Mouse (Mus musculus) embryonic facial prominence, embryonic 12.5 days (tissue): ENCODE results near the gene Map2k4. TPM values are rescaled to one million over a fixed set of nuclear protein-coding genes. Genes with fewer than 3 reads are reported as not detected.

ENCODE experiments used
- ATAC-seq: fragments of 200-750 bp; cut with Nextera tagmentation; 2 replicates; pipeline ENCODE4 v1.8.0; 2017; ENCODE audit not compliant: insufficient number of reproducible peaks, insufficient read depth, low FRiP score, low TSS enrichment
- H3K27ac ChIP-seq: fragments of 300-500 bp; sonication (generic); 2 replicates; pipeline ENCODE4 v1.5.1; 2016; ENCODE audit warnings: mild to moderate bottlenecking
- H3K27me3 ChIP-seq: fragments of 300-500 bp; sonication (generic); 2 replicates; pipeline ENCODE4 v1.6.1; 2016; ENCODE audit warnings: mild to moderate bottlenecking, moderate library complexity
- H3K36me3 ChIP-seq: fragments of 300-500 bp; sonication (generic); 2 replicates; pipeline ENCODE4 v1.6.1; 2016; ENCODE audit warnings: mild to moderate bottlenecking
- H3K4me1 ChIP-seq: fragments of 300-500 bp; sonication (generic); 2 replicates; pipeline ENCODE4 v1.6.1; 2016
- H3K4me2 ChIP-seq: fragments of 300-500 bp; sonication (generic); replicated peaks from 2 replicates; pipeline ENCODE4 v1.6.1; 2016; ENCODE audit warnings: mild to moderate bottlenecking, moderate library complexity
- H3K4me3 ChIP-seq: fragments of 300-500 bp; sonication (generic); 2 replicates; pipeline ENCODE4 v1.5.1; 2016; ENCODE audit warnings: mild to moderate bottlenecking
- H3K9ac ChIP-seq: fragments of 300-500 bp; sonication (generic); 2 replicates; pipeline ENCODE4 v1.6.1; 2016; ENCODE audit warnings: mild to moderate bottlenecking, moderate library complexity
- H3K9me3 ChIP-seq: fragments of 300-500 bp; sonication (generic); 2 replicates; pipeline ENCODE4 v1.6.1; 2016; ENCODE audit warnings: mild to moderate bottlenecking, moderate library complexity
- WGBS: fragments of 180-500 bp; shearing (Covaris S2); methylation state at CpG from one replicate; pipeline ENCODE4 v1.1.7; 2016; 5-methylcytosine and 5-hydroxymethylcytosine counted together
- polyA plus RNA-seq: library from polyadenylated mRNA; unstranded; fragments of >200 nt; fragmentation: Nextera tagmentation; extraction: Ambion mirVana; gene quantifications from 2 replicates; pipeline ENCODE4 v1.2.1, GENCODE M21; 2016

Map2k4 gene
- polyA plus RNA-seq, 1 experiment from 2014 or later, result 71.6 TPM

GRCm38 (mm10) chr11:65740390-65740789 lies 47.7 kb downstream of the Map2k4 start:
- no peak for ATAC-seq
- H3K4me2 ChIP-seq, result no peak overlapping the region
- no peaks in the 10 kb centered on the region for H3K36me3 ChIP-seq
- WGBS, result 84% methylated on average over 2 of the region's 2 CpGs
- no peak overlapping the region for H3K4me3 ChIP-seq
- H3K9me3 ChIP-seq, result no peaks in the 10 kb centered on the region
- H3K9ac ChIP-seq, result no peak overlapping the region
- no peaks in the 10 kb centered on the region for H3K4me1 ChIP-seq
- no peak overlapping the region for H3K27ac ChIP-seq
- no peaks in the 10 kb centered on the region for H3K27me3 ChIP-seq

- ATAC-seq, result no peak
These were observed 48.2 kb downstream of the Map2k4 start for GRCm38 (mm10) chr11:65739880-65740279.

GRCm38 (mm10) chr11:65734656-65735055 lies 53.4 kb downstream of the Map2k4 start:
- 77% methylated on average over 7 of the region's 7 CpGs for WGBS

More at GRCm38 (mm10) chr11:65739880-65740279, 48.2 kb downstream of the Map2k4 start:
- Histone ChIP-seq H3K4me1 (no peaks in the 10 kb centered on the region), H3K36me3 (no peaks in the 10 kb centered on the region), H3K27me3 (no peaks in the 10 kb centered on the region), H3K4me3 (no peak overlapping the region), H3K4me2 (no peak overlapping the region), H3K9me3 (no peaks in the 10 kb centered on the region), H3K9ac (no peak overlapping the region), H3K27ac (no peak overlapping the region)

GRCm38 (mm10) chr11:65729623-65730217 lies 58.4 kb downstream of the Map2k4 start:
- 95% methylated on average over 6 of the region's 6 CpGs for WGBS

More at GRCm38 (mm10) chr11:65734656-65735055, 53.4 kb downstream of the Map2k4 start:
- Histone ChIP-seq H3K27ac (no peak overlapping the region), H3K4me2 (no peak overlapping the region), H3K4me1 (no peaks in the 10 kb centered on the region), H3K4me3 (no peak overlapping the region), H3K9me3 (no peaks in the 10 kb centered on the region), H3K36me3 (peaks cover 8% of the 10 kb centered on the region; the same call in 1 of the 2 replicates), H3K9ac (no peak overlapping the region), H3K27me3 (no peaks in the 10 kb centered on the region)
- ATAC-seq, result no peak

GRCm38 (mm10) chr11:65728906-65729305 lies 59.2 kb downstream of the Map2k4 start:
- no peak overlapping the region for H3K27ac ChIP-seq

More at GRCm38 (mm10) chr11:65729623-65730217, 58.4 kb downstream of the Map2k4 start:
- H3K4me2 ChIP-seq, result no peak overlapping the region
- H3K36me3 ChIP-seq, result peaks cover 23% of the 10 kb centered on the region
- no peak for ATAC-seq
- H3K27ac ChIP-seq, result no peak overlapping the region
- H3K9me3 ChIP-seq, result no peaks in the 10 kb centered on the region
- H3K4me1 ChIP-seq, result no peaks in the 10 kb centered on the region
- H3K4me3 ChIP-seq, result no peak overlapping the region
- H3K27me3 ChIP-seq, result no peaks in the 10 kb centered on the region
- no peak overlapping the region for H3K9ac ChIP-seq

GRCm38 (mm10) chr11:65723715-65724114 lies 64.4 kb downstream of the Map2k4 start:
- WGBS, result 87% methylated on average over 2 of the region's 2 CpGs
- Histone ChIP-seq H3K36me3 (peaks cover 8% of the 10 kb centered on the region; the same call in 1 of the 2 replicates), H3K4me2 (no peak overlapping the region), H3K4me1 (no peaks in the 10 kb centered on the region), H3K9ac (no peak overlapping the region), H3K27me3 (no peaks in the 10 kb centered on the region), H3K9me3 (no peaks in the 10 kb centered on the region), H3K27ac (no peak overlapping the region), H3K4me3 (no peak overlapping the region)
- ATAC-seq, result no peak

More at GRCm38 (mm10) chr11:65728906-65729305, 59.2 kb downstream of the Map2k4 start:
- H3K9me3 ChIP-seq, result no peaks in the 10 kb centered on the region
- 94% methylated on average over 4 of the region's 4 CpGs for WGBS
- no peak overlapping the region for H3K9ac ChIP-seq
- H3K4me1 ChIP-seq, result no peaks in the 10 kb centered on the region
- H3K4me2 ChIP-seq, result no peak overlapping the region
- H3K36me3 ChIP-seq, result peaks cover 22% of the 10 kb centered on the region; the same call in 1 of the 2 replicates
- no peak for ATAC-seq
- H3K4me3 ChIP-seq, result no peak overlapping the region
- H3K27me3 ChIP-seq, result no peaks in the 10 kb centered on the region

- Histone ChIP-seq H3K4me3 (no peak overlapping the region), H3K36me3 (peaks cover 6% of the 10 kb centered on the region; the same call in 1 of the 2 replicates), H3K9me3 (no peaks in the 10 kb centered on the region), H3K9ac (no peak overlapping the region), H3K4me1 (no peaks in the 10 kb centered on the region), H3K27ac (no peak overlapping the region), H3K27me3 (no peaks in the 10 kb centered on the region), H3K4me2 (no peak overlapping the region)
- WGBS, result 85% methylated on average over 3 of the region's 3 CpGs
- no peak for ATAC-seq
These were observed 66.5 kb downstream of the Map2k4 start for GRCm38 (mm10) chr11:65721615-65722014.

GRCm38 (mm10) chr11:65719960-65720359 lies 68.1 kb downstream of the Map2k4 start:
- WGBS, result 65% methylated on average over 1 of the region's 1 CpGs
- ATAC-seq, result no peak
- no peak overlapping the region for H3K9ac ChIP-seq

GRCm38 (mm10) chr11:65713830-65714229 lies 74.3 kb downstream of the Map2k4 start:
- H3K9me3 ChIP-seq, result no peaks in the 10 kb centered on the region
- no peak overlapping the region for H3K9ac ChIP-seq
- no peak overlapping the region for H3K4me2 ChIP-seq
- no peak overlapping the region for H3K27ac ChIP-seq
- no peak overlapping the region for H3K4me3 ChIP-seq
- no peaks in the 10 kb centered on the region for H3K4me1 ChIP-seq
- 93% methylated on average over 4 of the region's 4 CpGs for WGBS
- no peak for ATAC-seq
- no peaks in the 10 kb centered on the region for H3K27me3 ChIP-seq
- H3K36me3 ChIP-seq, result peaks cover 5% of the 10 kb centered on the region

More at GRCm38 (mm10) chr11:65719960-65720359, 68.1 kb downstream of the Map2k4 start:
- no peaks in the 10 kb centered on the region for H3K4me1 ChIP-seq
- no peaks in the 10 kb centered on the region for H3K36me3 ChIP-seq
- H3K4me2 ChIP-seq, result no peak overlapping the region
- no peak overlapping the region for H3K27ac ChIP-seq
- no peaks in the 10 kb centered on the region for H3K9me3 ChIP-seq
- no peak overlapping the region for H3K4me3 ChIP-seq
- H3K27me3 ChIP-seq, result no peaks in the 10 kb centered on the region

- Histone ChIP-seq H3K9me3 (no peaks in the 10 kb centered on the region), H3K36me3 (peaks cover 8% of the 10 kb centered on the region), H3K9ac (no peak overlapping the region), H3K4me2 (no peak overlapping the region), H3K27ac (no peak overlapping the region), H3K4me3 (no peak overlapping the region), H3K4me1 (no peaks in the 10 kb centered on the region), H3K27me3 (no peaks in the 10 kb centered on the region)
- WGBS, result 90% methylated on average over 6 of the region's 6 CpGs
- no peak for ATAC-seq
These were observed 75.3 kb downstream of the Map2k4 start for GRCm38 (mm10) chr11:65712754-65713306.

GRCm38 (mm10) chr11:65706784-65707183 lies 81.3 kb downstream of the Map2k4 start:
- 96% methylated on average over 4 of the region's 4 CpGs for WGBS
- no peaks in the 10 kb centered on the region for H3K9me3 ChIP-seq
- no peak overlapping the region for H3K27ac ChIP-seq

GRCm38 (mm10) chr11:65706176-65706575 lies 81.9 kb downstream of the Map2k4 start:
- Histone ChIP-seq H3K27ac (no peak overlapping the region), H3K4me2 (no peak overlapping the region), H3K27me3 (no peaks in the 10 kb centered on the region), H3K9ac (no peak overlapping the region), H3K4me3 (no peak overlapping the region), H3K36me3 (peaks cover 20% of the 10 kb centered on the region), H3K4me1 (no peaks in the 10 kb centered on the region), H3K9me3 (no peaks in the 10 kb centered on the region)
- WGBS, result 95% methylated on average over 2 of the region's 2 CpGs
- no peak for ATAC-seq

More at GRCm38 (mm10) chr11:65706784-65707183, 81.3 kb downstream of the Map2k4 start:
- Histone ChIP-seq H3K9ac (no peak overlapping the region), H3K36me3 (peaks cover 19% of the 10 kb centered on the region), H3K27me3 (no peaks in the 10 kb centered on the region), H3K4me2 (no peak overlapping the region), H3K4me3 (no peak overlapping the region), H3K4me1 (no peaks in the 10 kb centered on the region)
- no peak for ATAC-seq
